Mouse (Mus musculus) hindbrain, embryonic 14.5 days (tissue): ENCODE measurements around the gene Aen. TPM values are rescaled to one million over a fixed set of nuclear protein-coding genes. Genes with fewer than 3 reads are reported as not detected.

ENCODE experiments used
- ATAC-seq: fragments of 200-750 bp; cut with Nextera tagmentation; 2 replicates; pipeline ENCODE4 v1.8.0; 2017; ENCODE audit warnings: moderate number of reproducible peaks, mild to moderate bottlenecking, moderate TSS enrichment, moderate library complexity; ENCODE audit not compliant: low FRiP score
- DNase-seq: peaks from one replicate; pipeline ENCODE4 v3.0.0-alpha.2; 2015; ENCODE audit warnings: low spot score
- H3K27ac ChIP-seq: fragments of 300-500 bp; sonication (generic); 2 replicates; pipeline ENCODE4 v1.5.1; 2014; ENCODE audit warnings: mild to moderate bottlenecking, moderate library complexity
- H3K27me3 ChIP-seq: fragments of 300-500 bp; sonication (generic); 2 replicates; pipeline ENCODE4 v1.6.1; 2014; ENCODE audit warnings: mild to moderate bottlenecking, low read length, mixed read lengths; ENCODE audit not compliant: control insufficient read depth, insufficient read depth
- H3K36me3 ChIP-seq: fragments of 300-500 bp; sonication (generic); replicated peaks from 2 replicates; pipeline ENCODE4 v1.6.1; 2014; ENCODE audit not compliant: control insufficient read depth, insufficient read depth
- H3K4me1 ChIP-seq: fragments of 300-500 bp; sonication (generic); replicated peaks from 2 replicates; pipeline ENCODE4 v1.6.1; 2014; ENCODE audit warnings: antibody characterized with exemption, low read length, mixed read lengths; ENCODE audit not compliant: control insufficient read depth, insufficient read depth
- H3K4me2 ChIP-seq: fragments of 300-500 bp; sonication (generic); replicated peaks from 2 replicates; pipeline ENCODE4 v1.6.1; 2014; ENCODE audit warnings: mild to moderate bottlenecking, moderate library complexity
- H3K4me3 ChIP-seq: fragments of 300-500 bp; sonication (generic); replicated peaks from 2 replicates; pipeline ENCODE4 v1.5.1; 2014; ENCODE audit warnings: mild to moderate bottlenecking, low read length
- H3K9ac ChIP-seq: fragments of 300-500 bp; sonication (generic); 2 replicates; pipeline ENCODE4 v1.6.1; 2014
- H3K9me3 ChIP-seq: fragments of 300-500 bp; sonication (generic); 2 replicates; pipeline ENCODE4 v1.6.1; 2016; ENCODE audit warnings: low read length; ENCODE audit not compliant: control insufficient read depth
- WGBS: fragments of 180-500 bp; shearing (Covaris S2); extraction: QIAGEN DNeasy Blood & Tissue Kit; methylation state at CpG from one replicate; pipeline ENCODE4 v1.1.7; 2014; 5-methylcytosine and 5-hydroxymethylcytosine counted together
- polyA plus RNA-seq: library from polyadenylated mRNA; unstranded; fragments of >200 nt; fragmentation: Nextera tagmentation; extraction: Ambion mirVana; gene quantifications from 2 replicates; pipeline ENCODE4 v1.2.1, GENCODE M21; 2014

Aen gene
- polyA plus RNA-seq, 1 experiment from 2014 or later: 42.0 TPM

DNA sequence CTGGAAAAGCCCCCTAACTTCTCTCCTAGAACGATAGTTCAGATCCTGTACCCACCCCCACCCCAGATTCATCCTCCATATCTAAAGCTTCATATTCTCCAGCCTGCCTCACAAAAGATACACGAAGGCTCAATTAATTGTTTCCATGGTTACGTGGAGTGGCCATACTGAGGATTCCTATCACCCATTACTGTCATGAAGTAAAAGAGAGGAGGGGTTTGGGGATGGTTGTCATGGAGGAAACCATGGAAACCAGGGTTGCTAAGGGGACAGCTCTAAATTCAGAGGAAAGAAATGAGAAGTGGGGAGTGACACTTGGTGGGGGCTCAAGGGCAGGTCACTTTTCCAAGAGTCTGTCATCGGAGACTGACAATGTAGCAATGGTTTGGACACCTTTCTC, 9.2 kb upstream of the Aen start:
- no peaks in the 10 kb centered on the region for H3K9me3 ChIP-seq
- WGBS: 14% methylated on average over 4 of the region's 4 CpGs
- peaks cover 53% of the 10 kb centered on the region for H3K4me1 ChIP-seq
- H3K27me3 ChIP-seq: no peaks in the 10 kb centered on the region
- H3K9ac ChIP-seq: peak overlapping the region; percentile 57
- peak; percentile 59 for DNase-seq
- no peaks in the 10 kb centered on the region for H3K36me3 ChIP-seq
- ATAC-seq: peak; percentile 5; the same call in 1 of the 2 replicates
- H3K4me3 ChIP-seq: peak overlapping the region; percentile 65
- peak overlapping the region; percentile 91 for H3K27ac ChIP-seq
- H3K4me2 ChIP-seq: peak overlapping the region; percentile 84

DNA sequence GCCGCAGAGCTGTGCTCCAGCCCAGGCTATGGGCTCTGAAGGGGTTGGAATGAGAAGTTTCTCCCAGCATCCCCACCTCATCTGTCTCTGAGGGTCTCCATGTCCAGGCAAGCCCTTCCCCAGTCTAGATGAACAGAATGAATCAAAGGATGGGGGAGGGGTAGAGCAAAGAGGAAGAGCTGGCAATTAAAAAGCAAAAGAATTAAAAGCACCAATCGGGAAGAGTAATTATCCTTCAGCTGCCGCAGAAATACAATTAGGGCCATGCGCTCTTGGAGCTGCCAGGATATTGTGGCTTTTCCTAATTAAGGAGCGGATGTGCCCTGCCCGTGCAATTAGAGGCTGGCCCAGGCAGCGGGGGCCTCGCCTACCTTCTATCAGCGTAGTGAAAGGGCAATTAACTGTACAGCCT, 8.2 kb upstream of the Aen start:
- no peaks in the 10 kb centered on the region for H3K27me3 ChIP-seq
- peak overlapping the region; percentile 7; the same call in 1 of the 2 replicates for H3K4me3 ChIP-seq
- peak; percentile 68 for DNase-seq
- peak overlapping the region; percentile 84 for H3K4me2 ChIP-seq
- peaks cover 49% of the 10 kb centered on the region for H3K4me1 ChIP-seq
- H3K9ac ChIP-seq: no peak overlapping the region; the same call in 1 of the 2 replicates
- ATAC-seq: peak; percentile 39
- no peaks in the 10 kb centered on the region for H3K9me3 ChIP-seq
- 23% methylated on average over 9 of the region's 9 CpGs for WGBS
- peak overlapping the region; percentile 91 for H3K27ac ChIP-seq
- no peaks in the 10 kb centered on the region for H3K36me3 ChIP-seq

GRCm38 (mm10) chr7:78890641-78891040, 5.0 kb upstream of the Aen start:
- no peaks in the 10 kb centered on the region for H3K9me3 ChIP-seq
- H3K4me3 ChIP-seq: no peak overlapping the region
- no peaks in the 10 kb centered on the region for H3K36me3 ChIP-seq
- peak; percentile 95 for DNase-seq
- ATAC-seq: peak; percentile 24; the same call in 1 of the 2 replicates
- H3K4me2 ChIP-seq: no peak overlapping the region
- no peaks in the 10 kb centered on the region for H3K27me3 ChIP-seq
- H3K4me1 ChIP-seq: peaks cover 27% of the 10 kb centered on the region
- H3K9ac ChIP-seq: no peak overlapping the region
- WGBS: 4% methylated on average over 16 of the region's 16 CpGs
- no peak overlapping the region for H3K27ac ChIP-seq

DNA sequence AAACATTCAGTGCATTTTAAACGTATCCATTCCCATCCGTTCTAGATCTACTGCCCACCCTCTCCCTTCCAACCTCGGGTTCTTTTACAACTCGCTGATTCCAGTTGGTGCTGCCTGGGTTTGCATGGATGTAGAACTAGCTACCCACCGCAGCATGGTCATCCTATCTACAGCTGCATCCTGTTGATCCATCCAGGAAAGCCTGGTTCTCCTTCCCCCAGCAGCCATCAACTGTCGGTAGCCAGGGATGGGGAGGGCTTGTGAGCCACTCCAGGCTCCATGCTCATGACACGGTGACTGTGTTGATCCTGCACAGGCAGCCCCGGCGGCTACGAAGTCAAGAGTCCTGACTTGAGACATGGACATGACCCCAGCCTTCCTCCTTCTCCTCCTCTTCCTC, 1.7 kb upstream of the Aen start:
- WGBS: 92% methylated on average over 10 of the region's 10 CpGs
- no peak for ATAC-seq
- Histone ChIP-seq H3K9ac (no peak overlapping the region), H3K4me2 (no peak overlapping the region), H3K36me3 (no peaks in the 10 kb centered on the region), H3K9me3 (no peaks in the 10 kb centered on the region), H3K4me1 (peaks cover 10% of the 10 kb centered on the region), H3K27ac (no peak overlapping the region), H3K27me3 (no peaks in the 10 kb centered on the region), H3K4me3 (no peak overlapping the region)
- DNase-seq: no peak

DNA sequence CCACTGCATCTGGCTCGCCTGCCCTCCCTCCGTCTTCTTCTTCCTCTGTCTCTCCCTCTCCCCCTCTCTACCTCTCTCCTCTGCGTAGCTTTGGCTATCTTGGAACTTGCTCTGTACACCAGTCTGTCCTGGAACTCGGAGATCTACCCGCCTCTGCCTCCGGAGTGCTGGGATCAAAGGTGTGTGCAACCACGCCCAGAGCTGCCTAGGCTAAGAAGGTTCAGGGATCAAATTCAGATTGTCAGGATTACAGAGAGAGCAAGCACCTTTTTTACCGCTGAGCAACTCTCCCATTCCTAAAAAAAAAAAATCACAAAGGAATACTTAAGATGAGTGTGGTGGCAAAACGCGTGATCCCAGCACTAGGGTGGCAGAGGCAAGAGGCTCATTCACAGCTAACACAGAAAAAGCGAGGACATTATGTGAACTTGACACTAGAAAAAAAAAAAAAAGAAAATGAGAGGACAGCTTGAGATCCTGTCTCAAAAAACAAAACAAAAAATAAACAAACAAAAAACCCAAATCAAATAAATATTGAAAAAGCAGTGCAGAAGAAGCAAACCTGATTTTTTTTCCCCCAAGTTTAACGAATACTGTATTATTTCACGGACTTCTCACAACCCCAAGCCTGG, 517 bp upstream of the Aen start:
- peaks cover 10% of the 10 kb centered on the region for H3K4me1 ChIP-seq
- H3K9ac ChIP-seq: peak overlapping the region; percentile 42
- no peak overlapping the region for H3K27ac ChIP-seq
- H3K9me3 ChIP-seq: no peaks in the 10 kb centered on the region
- peak overlapping the region; percentile 63 for H3K4me2 ChIP-seq
- DNase-seq: no peak
- H3K36me3 ChIP-seq: no peaks in the 10 kb centered on the region
- ATAC-seq: no peak
- peak overlapping the region; percentile 70 for H3K4me3 ChIP-seq
- WGBS: 60% methylated on average over 13 of the region's 13 CpGs
- H3K27me3 ChIP-seq: no peaks in the 10 kb centered on the region

DNA sequence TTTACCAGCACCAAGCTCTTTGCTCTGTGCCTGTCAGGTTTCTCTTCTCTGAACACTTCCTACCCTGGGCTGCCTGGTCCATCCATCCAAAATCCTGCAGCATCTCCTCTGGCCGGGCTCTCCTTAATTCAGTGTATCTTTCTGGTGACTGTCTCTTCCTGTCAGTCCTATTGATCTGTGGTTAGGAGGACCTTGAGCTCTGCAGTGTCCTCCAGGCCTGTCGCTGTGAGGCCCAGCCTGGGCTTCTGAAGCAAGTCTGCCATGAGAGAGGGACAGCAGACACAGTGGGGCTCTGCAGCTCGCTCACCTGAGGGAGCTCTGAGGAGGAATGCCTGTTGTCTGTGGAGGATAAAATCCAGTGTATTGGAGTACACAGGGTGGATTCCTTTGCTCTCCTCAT, 1.9 kb downstream of the Aen start:
- ATAC-seq: no peak

GRCm38 (mm10) chr7:78903174-78903870, 7.7 kb downstream of the Aen start:
- H3K9me3 ChIP-seq: no peaks in the 10 kb centered on the region
- no peak overlapping the region for H3K27ac ChIP-seq
- H3K27me3 ChIP-seq: no peaks in the 10 kb centered on the region
- no peak for DNase-seq
- no peak for ATAC-seq
- H3K36me3 ChIP-seq: peaks cover 42% of the 10 kb centered on the region
- H3K4me2 ChIP-seq: no peak overlapping the region
- over 99% methylated on average over 6 of the region's 6 CpGs for WGBS
- H3K4me1 ChIP-seq: no peaks in the 10 kb centered on the region
- no peak overlapping the region for H3K4me3 ChIP-seq
- no peak overlapping the region for H3K9ac ChIP-seq

More for the DNA sequence above, 1.9 kb downstream of the Aen start:
- Histone ChIP-seq H3K36me3 (peaks cover 7% of the 10 kb centered on the region), H3K9me3 (no peaks in the 10 kb centered on the region), H3K9ac (no peak overlapping the region), H3K4me3 (no peak overlapping the region), H3K27me3 (no peaks in the 10 kb centered on the region), H3K27ac (no peak overlapping the region), H3K4me2 (no peak overlapping the region), H3K4me1 (peaks cover 10% of the 10 kb centered on the region)
- DNase-seq: no peak
- 93% methylated on average over 3 of the region's 3 CpGs for WGBS

DNA sequence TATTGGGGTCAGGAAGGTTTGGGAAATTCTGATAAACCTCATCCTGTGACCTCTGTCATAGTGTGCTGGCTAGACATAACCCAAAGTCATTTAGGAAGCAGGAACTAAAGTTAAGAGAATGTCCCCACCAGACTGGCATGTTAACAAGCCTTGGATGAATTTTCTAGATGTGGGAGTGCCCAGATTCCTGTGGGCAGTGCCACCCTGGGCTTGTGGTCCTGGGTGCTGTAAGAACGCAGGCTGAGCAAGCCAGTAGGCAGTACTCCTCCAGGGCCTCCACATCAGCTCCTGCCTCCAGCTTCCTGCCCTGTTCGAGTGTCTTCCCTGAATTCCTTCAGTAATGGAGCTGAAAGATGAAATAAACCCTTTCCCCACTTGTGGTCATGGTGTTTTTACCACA, 8.5 kb downstream of the Aen start:
- Histone ChIP-seq H3K4me1 (no peaks in the 10 kb centered on the region), H3K9me3 (no peaks in the 10 kb centered on the region), H3K36me3 (peaks cover 42% of the 10 kb centered on the region), H3K4me3 (no peak overlapping the region), H3K4me2 (no peak overlapping the region), H3K9ac (no peak overlapping the region), H3K27me3 (no peaks in the 10 kb centered on the region), H3K27ac (no peak overlapping the region)
- 91% methylated on average over 2 of the region's 2 CpGs for WGBS
- DNase-seq (no peak), ATAC-seq (no peak)

- Histone ChIP-seq H3K4me1 (no peaks in the 10 kb centered on the region), H3K36me3 (peaks cover 24% of the 10 kb centered on the region), H3K9me3 (no peaks in the 10 kb centered on the region), H3K27me3 (no peaks in the 10 kb centered on the region), H3K9ac (no peak overlapping the region), H3K4me2 (no peak overlapping the region), H3K27ac (no peak overlapping the region), H3K4me3 (no peak overlapping the region)
- WGBS: 89% methylated on average over 6 of the region's 6 CpGs
- DNase-seq: no peak
- no peak for ATAC-seq
Measured at GRCm38 (mm10) chr7:78909026-78909425, 13.4 kb downstream of the Aen start.
